Mouse (Mus musculus): Measurements from ENCODE around the gene Slc6a8.

GRCm38 (mm10) chrX:73684156-73684555 is 11.2 kb downstream of the Slc6a8 start:
- TF ChIP-seq CTCF (IDR thresholded peaks at IDR 0.05; ENCODE audit: low read depth, low read length) (no peak), POLR2A (IDR thresholded peaks at IDR 0.05; ENCODE audit: insufficient read depth, low read length) (no peak), EP300 (IDR thresholded peaks at IDR 0.05; ENCODE audit: insufficient read depth, low read depth, low read length) (no peak)
